Mouse (Mus musculus): Measurements from ENCODE around the gene Ghr.

GRCm38 (mm10) chr15:3281737-3282136 is 301.6 kb downstream of the Ghr start:
- TF ChIP-seq CTCF (IDR thresholded peaks at IDR 0.05; ENCODE audit: borderline replicate concordance, extremely low read depth, insufficient read depth, insufficient read length) (no peak), POLR2A (IDR thresholded peaks at IDR 0.05; ENCODE audit: borderline replicate concordance, extremely low read depth, insufficient read depth, insufficient read length, poor library complexity, severe bottlenecking) (no peak)

Measured in brain, embryonic 14.5 days (tissue).